Mouse (Mus musculus) layer of hippocampus, adult 2 months (tissue): ENCODE measurements around the gene Obsl1. TPM values are rescaled to one million over a fixed set of nuclear protein-coding genes. Genes with fewer than 3 reads are reported as not detected.

ENCODE experiments used
- DNase-seq, 2 experiments: peaks; one replicate each; pipeline ENCODE4 v3.0.0; 2022; ENCODE audit warnings: low spot score in 2 of 2
- H3K27ac ChIP-seq: fragments of 200-600 bp; 2 replicates; pipeline ENCODE4 v1.8.1; 2022
- H3K4me3 ChIP-seq: fragments of 200-600 bp; 2 replicates; pipeline ENCODE4 v1.8.1; 2022; ENCODE audit warnings: mild to moderate bottlenecking
- CTCF ChIP-seq: fragments of 200-600 bp; conservative IDR thresholded peaks from 2 replicates; pipeline ENCODE4 v1.8.1; 2022; ENCODE audit warnings: antibody characterized with exemption, mild to moderate bottlenecking, moderate library complexity
- total RNA-seq, 2 experiments: library from RNA; stranded (reverse); gene quantifications; 2 replicates each; pipeline ENCODE4 v1.2.3; 2021

Gene Obsl1
- total RNA-seq, 2 experiments from 2014 or later = 20.6 to 25.9 TPM

- Histone ChIP-seq H3K27ac (peak overlapping the region; percentile 56; the same call in 1 of the 2 replicates), H3K4me3 (no peak overlapping the region)
- TF ChIP-seq CTCF = no peak
- no peak for DNase-seq
Observed at GRCm38 (mm10) chr1:75442811-75443210, 63.4 kb downstream of the Obsl1 start.

- TF ChIP-seq CTCF = no peak
- Histone ChIP-seq H3K27ac (no peak overlapping the region), H3K4me3 (no peak overlapping the region)
- no peak for DNase-seq
Observed at GRCm38 (mm10) chr1:75442171-75442570, 64.1 kb downstream of the Obsl1 start.

GRCm38 (mm10) chr1:75441471-75441996 is 64.7 kb downstream of the Obsl1 start:
- Histone ChIP-seq H3K27ac (no peak overlapping the region), H3K4me3 (no peak overlapping the region)
- DNase-seq = no peak
- no peak for TF ChIP-seq CTCF

- H3K4me3 ChIP-seq = no peak overlapping the region
- no peak for DNase-seq
- TF ChIP-seq CTCF = no peak
- H3K27ac ChIP-seq = no peak overlapping the region
Observed at GRCm38 (mm10) chr1:75440661-75441060, 65.6 kb downstream of the Obsl1 start.

- no peak for TF ChIP-seq CTCF
- no peak overlapping the region for H3K27ac ChIP-seq
Observed at GRCm38 (mm10) chr1:75438782-75439181, 67.5 kb downstream of the Obsl1 start.

GRCm38 (mm10) chr1:75435475-75436328 is 70.5 kb downstream of the Obsl1 start, which contains the start of gene Gmppa:
Gene Gmppa, plus strand, starts transcription at chr1:75435930.
- DNase-seq = peak; percentile 81 to 87
- Histone ChIP-seq H3K4me3 (peak within 1 kb of the TSS; percentile 88), H3K27ac (peak within 1 kb of the TSS; percentile 91)
- no peak for TF ChIP-seq CTCF

More at GRCm38 (mm10) chr1:75438782-75439181, 67.5 kb downstream of the Obsl1 start:
- no peak overlapping the region for H3K4me3 ChIP-seq
- no peak for DNase-seq

Other genes with a start within 250 kb of the Obsl1 start
- gene Ptprn, start 241.9 kb downstream of the Obsl1 start, total RNA-seq = 100 to 1,000 TPM; 395 to 416 TPM
- 100 to 1,000 TPM in 1 of 2 experiments, 10 to 100 TPM in 1; 82.5 to 106 TPM for gene Resp18, start 228.0 kb downstream of the Obsl1 start, total RNA-seq
- 10 to 100 TPM; 49.1 to 50.0 TPM for gene Dnpep, start 188.5 kb downstream of the Obsl1 start, total RNA-seq
- under 1 TPM; 0.88 to 1.00 TPM for gene Des, start 146.1 kb downstream of the Obsl1 start, total RNA-seq
- 100 to 1,000 TPM; 168 to 179 TPM for gene Speg, start 131.2 kb downstream of the Obsl1 start, total RNA-seq
- gene Gmppa, start 70.5 kb downstream of the Obsl1 start, total RNA-seq = 10 to 100 TPM; 72.9 to 76.0 TPM
- gene Asic4, start 56.0 kb downstream of the Obsl1 start, total RNA-seq = 1 to 10 TPM; 5.5 to 7.1 TPM
- gene Chpf, start 27.1 kb downstream of the Obsl1 start, total RNA-seq = 10 to 100 TPM; 80.5 to 86.6 TPM
- 10 to 100 TPM; 64.0 to 65.4 TPM for gene Tmem198, start 26.9 kb downstream of the Obsl1 start, total RNA-seq
- 10 to 100 TPM; 15.3 to 16.5 TPM for gene Inha, start 625 bp upstream of the Obsl1 start, total RNA-seq
- 10 to 100 TPM; 25.6 to 27.4 TPM for gene Stk11ip, start 15.1 kb upstream of the Obsl1 start, total RNA-seq
- 100 to 1,000 TPM; 106 to 110 TPM for gene Slc4a3, start 39.8 kb upstream of the Obsl1 start, total RNA-seq